Mouse (Mus musculus) monocyte, adult 5-6 weeks (primary cell): Measurements from ENCODE around the gene Fam129c. TPM values are rescaled to one million over a fixed set of nuclear protein-coding genes. Genes with fewer than 3 reads are reported as not detected.
A peak's percentile ranks its signal among the peaks of the same experiment; 100 is the strongest.

ENCODE experiments used
- ATAC-seq: fragments of 153-309, 156-312 bp; replicated peaks from 2 replicates; pipeline ENCODE4 v1.8.0; 2017; ENCODE audit warnings: mild to moderate bottlenecking; ENCODE audit not compliant: low TSS enrichment, insufficient number of reproducible peaks, severe bottlenecking, poor library complexity, low FRiP score
- total RNA-seq: library from RNA; stranded (forward); fragments of 200-1000, 200-491, 200-594 nt; gene quantifications from 3 replicates; pipeline ENCODE4 v1.2.3, GENCODE M21; 2017

Fam129c gene
- total RNA-seq, 1 experiment from 2014 or later = 6.9 TPM

- ATAC-seq = no peak
Measured at GRCm38 (mm10) chr8:71598375-71598774, 927 bp downstream of the Fam129c start.

- ATAC-seq = no peak
Measured at GRCm38 (mm10) chr8:71598841-71599240, 1.4 kb downstream of the Fam129c start.

- no peak for ATAC-seq
Measured at GRCm38 (mm10) chr8:71601939-71602665, 4.7 kb downstream of the Fam129c start.

GRCm38 (mm10) chr8:71602666-71603334 lies 5.4 kb downstream of the Fam129c start:
- ATAC-seq = no peak

- no peak for ATAC-seq
Measured at GRCm38 (mm10) chr8:71604021-71604420, 6.6 kb downstream of the Fam129c start.

GRCm38 (mm10) chr8:71610822-71611651 lies 13.6 kb downstream of the Fam129c start, which contains the start of gene Colgalt1:
TSS of gene Colgalt1 (plus strand) at chr8:71610998.
- peak; percentile 97 for ATAC-seq

- ATAC-seq = no peak
Measured at GRCm38 (mm10) chr8:71612141-71612540, 14.7 kb downstream of the Fam129c start.

- ATAC-seq = peak; percentile 54
Measured at GRCm38 (mm10) chr8:71613418-71613817, 16.0 kb downstream of the Fam129c start.

GRCm38 (mm10) chr8:71619786-71620185 lies 22.3 kb downstream of the Fam129c start:
- no peak for ATAC-seq

- peak; percentile 60 for ATAC-seq
Measured at GRCm38 (mm10) chr8:71625088-71625487, 27.6 kb downstream of the Fam129c start.

GRCm38 (mm10) chr8:71626753-71627152 lies 29.3 kb downstream of the Fam129c start:
- ATAC-seq = no peak

GRCm38 (mm10) chr8:71627265-71628099 lies 30.0 kb downstream of the Fam129c start:
- ATAC-seq = no peak

GRCm38 (mm10) chr8:71628396-71629095 lies 31.1 kb downstream of the Fam129c start:
- ATAC-seq = no peak

- ATAC-seq = peak; percentile 65
Measured at GRCm38 (mm10) chr8:71629096-71629697, 31.7 kb downstream of the Fam129c start.

- ATAC-seq = no peak
Measured at GRCm38 (mm10) chr8:71629781-71630212, 32.3 kb downstream of the Fam129c start.

GRCm38 (mm10) chr8:71630761-71631160 lies 33.3 kb downstream of the Fam129c start:
- ATAC-seq = no peak

GRCm38 (mm10) chr8:71631897-71632296 lies 34.4 kb downstream of the Fam129c start:
- no peak for ATAC-seq
